Mouse (Mus musculus): ENCODE measurements around the gene Ercc6. TPM values are rescaled to one million over a fixed set of nuclear protein-coding genes. Genes with fewer than 3 reads are reported as not detected.

Ercc6 gene
- total RNA-seq (2015; ENCODE audit: low replicate concordance) (2.9 and 5.4 TPM in 2 replicates), total RNA-seq (2017; ENCODE audit: low replicate concordance) (7.0 and 9.3 TPM in 2 replicates)

- peak; percentile 96 for ATAC-seq (replicated peaks; ENCODE audit: low FRiP score, poor library complexity, severe bottlenecking)
Observed at GRCm38 (mm10) chr14:32513336-32514032, at the start of gene Ercc6. Ercc6 (plus strand) TSS chr14:32513521.

GRCm38 (mm10) chr14:32464601-32465505 is 48.5 kb upstream of the Ercc6 start, which contains the start of gene Slc18a3:
Slc18a3 (minus strand) TSS chr14:32464850.
- no peak for ATAC-seq (replicated peaks; ENCODE audit: low FRiP score, poor library complexity, severe bottlenecking)

- no peak for ATAC-seq (replicated peaks; ENCODE audit: low FRiP score, poor library complexity, severe bottlenecking)
Observed at GRCm38 (mm10) chr14:32465506-32465870, 47.8 kb upstream of the Ercc6 start.

GRCm38 (mm10) chr14:32465889-32466288 is 47.4 kb upstream of the Ercc6 start, which contains the start of gene Chat:
Chat (minus strand) TSS chr14:32465989.
- no peak for ATAC-seq (replicated peaks; ENCODE audit: low FRiP score, poor library complexity, severe bottlenecking)

- no peak for ATAC-seq (replicated peaks; ENCODE audit: low FRiP score, poor library complexity, severe bottlenecking)
Observed at GRCm38 (mm10) chr14:32467606-32468005, 45.7 kb upstream of the Ercc6 start.

- no peak for ATAC-seq (replicated peaks; ENCODE audit: low FRiP score, poor library complexity, severe bottlenecking)
Observed at GRCm38 (mm10) chr14:32472996-32473395, 40.3 kb upstream of the Ercc6 start.

- ATAC-seq (replicated peaks; ENCODE audit: low FRiP score, poor library complexity, severe bottlenecking), result no peak
Observed at GRCm38 (mm10) chr14:32476559-32476958, 36.8 kb upstream of the Ercc6 start.

GRCm38 (mm10) chr14:32477581-32477980 is 35.7 kb upstream of the Ercc6 start:
- ATAC-seq (replicated peaks; ENCODE audit: low FRiP score, poor library complexity, severe bottlenecking), result no peak

GRCm38 (mm10) chr14:32482061-32482460 is 31.3 kb upstream of the Ercc6 start:
- peak; percentile 80 for ATAC-seq (replicated peaks; ENCODE audit: low FRiP score, poor library complexity, severe bottlenecking)

GRCm38 (mm10) chr14:32492521-32492920 is 20.8 kb upstream of the Ercc6 start:
- no peak for ATAC-seq (replicated peaks; ENCODE audit: low FRiP score, poor library complexity, severe bottlenecking)

- ATAC-seq (replicated peaks; ENCODE audit: low FRiP score, poor library complexity, severe bottlenecking), result no peak
Observed at GRCm38 (mm10) chr14:32496115-32496850, 17.0 kb upstream of the Ercc6 start.

- no peak for ATAC-seq (replicated peaks; ENCODE audit: low FRiP score, poor library complexity, severe bottlenecking)
Observed at GRCm38 (mm10) chr14:32501303-32501702, 12.0 kb upstream of the Ercc6 start.

- no peak for ATAC-seq (replicated peaks; ENCODE audit: low FRiP score, poor library complexity, severe bottlenecking)
Observed at GRCm38 (mm10) chr14:32502764-32503688, 10.3 kb upstream of the Ercc6 start.

GRCm38 (mm10) chr14:32503897-32504296 is 9.4 kb upstream of the Ercc6 start:
- no peak for ATAC-seq (replicated peaks; ENCODE audit: low FRiP score, poor library complexity, severe bottlenecking)

- no peak for ATAC-seq (replicated peaks; ENCODE audit: low FRiP score, poor library complexity, severe bottlenecking)
Observed at GRCm38 (mm10) chr14:32506329-32506728, 7.0 kb upstream of the Ercc6 start.

- ATAC-seq (replicated peaks; ENCODE audit: low FRiP score, poor library complexity, severe bottlenecking), result no peak
Observed at GRCm38 (mm10) chr14:32507216-32507615, 6.1 kb upstream of the Ercc6 start.

- ATAC-seq (replicated peaks; ENCODE audit: low FRiP score, poor library complexity, severe bottlenecking), result no peak
Observed at GRCm38 (mm10) chr14:32508105-32508835, 5.1 kb upstream of the Ercc6 start.

- no peak for ATAC-seq (replicated peaks; ENCODE audit: low FRiP score, poor library complexity, severe bottlenecking)
Observed at GRCm38 (mm10) chr14:32509443-32509961, 3.8 kb upstream of the Ercc6 start.

All from erythroblast, adult 5-6 weeks (primary cell).